Mouse (Mus musculus): ENCODE data around the gene Smyd2. TPM values are rescaled to one million over a fixed set of nuclear protein-coding genes. Genes with fewer than 3 reads are reported as not detected.

The Smyd2 gene
- polyA plus RNA-seq, 1 experiment from 2014 or later: 75.0 TPM

DNA sequence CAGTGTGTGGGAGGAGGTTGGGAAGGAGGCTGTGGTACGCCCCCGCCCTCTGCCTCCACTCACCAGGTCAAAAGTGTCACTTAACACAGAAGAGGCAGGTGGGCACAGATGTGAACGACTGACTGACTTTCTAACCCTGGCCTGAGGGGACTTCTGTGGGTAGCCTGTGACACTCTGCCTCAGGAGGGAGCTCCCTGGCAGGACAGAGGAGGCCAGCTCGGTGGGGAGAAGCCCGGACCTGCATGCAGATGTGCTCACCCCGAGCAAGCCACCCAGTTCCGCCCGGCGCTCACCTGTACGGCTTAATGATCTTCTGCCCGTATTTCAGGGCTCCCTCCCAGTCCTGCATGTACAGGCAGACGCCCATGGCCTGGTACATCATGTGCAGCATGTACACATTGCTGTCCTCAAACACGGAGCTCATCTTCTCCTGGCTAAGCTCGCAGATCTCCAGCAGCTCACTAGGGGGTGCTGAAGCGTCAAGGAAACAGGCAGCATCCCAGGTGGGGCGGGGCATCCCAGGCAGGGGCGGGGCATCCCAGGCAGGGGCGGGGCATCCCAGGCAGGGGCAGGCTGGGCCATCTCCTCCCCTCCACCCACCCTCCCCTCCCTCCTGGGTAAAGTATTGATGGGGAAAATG lies 38.5 kb downstream of the Smyd2 start:
- H3K9me3 ChIP-seq: no peaks in the 10 kb centered on the region
- H3K4me2 ChIP-seq: no peak overlapping the region
- H3K4me3 ChIP-seq: no peak overlapping the region
- peaks cover 6% of the 10 kb centered on the region for H3K4me1 ChIP-seq (replicated peaks)
- no peak overlapping the region for H3K27ac ChIP-seq (replicated peaks)
- no peak overlapping the region for H3K9ac ChIP-seq
- no peak for ATAC-seq (ENCODE audit: low FRiP score, low read depth)
- no peaks in the 10 kb centered on the region for H3K36me3 ChIP-seq
- H3K27me3 ChIP-seq: no peaks in the 10 kb centered on the region
- WGBS: 37% methylated on average over 18 of the region's 18 CpGs

DNA sequence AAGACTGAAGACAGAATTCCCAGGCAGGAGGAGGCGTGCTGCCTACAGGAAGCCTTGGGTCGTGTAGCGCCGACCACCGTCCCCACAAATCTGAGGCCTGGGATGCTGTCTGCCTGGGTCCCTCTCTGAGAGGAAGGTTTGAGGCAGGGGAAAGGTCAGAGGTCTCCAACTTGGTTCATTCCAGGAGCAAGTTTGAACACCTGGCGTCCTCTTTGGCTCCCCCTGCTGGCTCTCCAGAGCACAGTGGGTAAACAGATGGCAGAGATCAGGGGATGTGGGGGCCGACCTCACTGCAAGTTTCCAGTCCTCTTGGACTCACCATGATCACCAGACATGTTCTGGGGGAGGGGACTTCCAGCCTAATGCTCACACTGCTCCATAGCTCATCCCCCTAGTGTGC lies 39.3 kb downstream of the Smyd2 start:
- no peak overlapping the region for H3K4me3 ChIP-seq
- H3K4me1 ChIP-seq (replicated peaks): peaks cover 6% of the 10 kb centered on the region
- no peak for ATAC-seq (ENCODE audit: low FRiP score, low read depth)
- H3K27me3 ChIP-seq: no peaks in the 10 kb centered on the region
- no peak overlapping the region for H3K27ac ChIP-seq (replicated peaks)
- H3K9ac ChIP-seq: no peak overlapping the region
- WGBS: 50% methylated on average over 7 of the region's 7 CpGs
- H3K36me3 ChIP-seq: no peaks in the 10 kb centered on the region
- H3K9me3 ChIP-seq: no peaks in the 10 kb centered on the region
- H3K4me2 ChIP-seq: no peak overlapping the region

GRCm38 (mm10) chr1:189880745-189881144 lies 41.4 kb downstream of the Smyd2 start:
- WGBS: 65% methylated on average over 14 of the region's 14 CpGs
- no peak overlapping the region for H3K4me2 ChIP-seq
- no peaks in the 10 kb centered on the region for H3K36me3 ChIP-seq
- H3K27ac ChIP-seq (replicated peaks): no peak overlapping the region
- ATAC-seq (ENCODE audit: low FRiP score, low read depth): no peak
- H3K4me1 ChIP-seq (replicated peaks): peaks cover 6% of the 10 kb centered on the region
- no peaks in the 10 kb centered on the region for H3K9me3 ChIP-seq
- no peak overlapping the region for H3K9ac ChIP-seq
- no peaks in the 10 kb centered on the region for H3K27me3 ChIP-seq
- H3K4me3 ChIP-seq: no peak overlapping the region

DNA sequence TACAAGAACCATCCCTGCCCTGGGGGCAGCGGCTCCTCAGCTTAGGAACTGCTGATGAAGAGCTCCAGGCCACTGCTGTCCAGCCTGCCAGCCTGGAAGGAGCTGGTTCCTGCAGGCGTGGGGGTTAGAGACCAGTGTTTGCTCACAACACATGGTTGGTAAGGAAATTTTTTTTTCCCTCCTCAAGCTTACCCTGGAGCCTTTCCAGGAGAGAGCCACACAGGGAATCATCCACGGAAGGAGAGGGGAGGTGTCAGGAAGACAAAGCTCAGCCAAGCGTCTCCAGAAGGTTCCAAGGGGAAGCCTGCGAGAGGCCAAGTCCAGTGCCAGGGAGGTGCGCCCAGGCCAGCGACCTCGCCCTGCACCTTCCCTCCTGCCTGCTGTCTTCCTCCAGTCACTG lies 42.2 kb downstream of the Smyd2 start:
- Histone ChIP-seq H3K27me3 (no peaks in the 10 kb centered on the region), H3K4me1 (replicated peaks) (peaks cover 4% of the 10 kb centered on the region), H3K9ac (no peak overlapping the region), H3K27ac (replicated peaks) (no peak overlapping the region), H3K4me3 (no peak overlapping the region), H3K4me2 (no peak overlapping the region), H3K9me3 (no peaks in the 10 kb centered on the region), H3K36me3 (no peaks in the 10 kb centered on the region)
- ATAC-seq (ENCODE audit: low FRiP score, low read depth): no peak
- WGBS: 68% methylated on average over 8 of the region's 8 CpGs

DNA sequence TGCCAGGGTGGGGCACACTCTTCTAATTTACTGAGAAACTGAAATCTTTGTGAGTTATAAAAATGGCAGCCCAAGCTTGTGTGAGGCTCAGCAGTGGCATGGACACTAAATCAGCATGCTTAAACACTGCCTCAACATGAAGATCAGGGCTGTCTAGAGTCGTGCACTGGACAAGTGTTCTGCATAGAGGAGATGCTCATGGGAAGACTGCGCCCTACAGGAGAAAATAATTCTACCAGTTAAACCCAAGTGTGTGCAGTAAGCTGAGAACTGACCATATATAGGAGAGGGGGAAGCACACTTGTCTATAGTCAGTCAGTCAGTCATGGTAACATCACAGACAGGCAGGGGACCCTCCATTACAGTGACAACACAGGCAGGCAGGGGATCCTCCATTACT lies 43.0 kb downstream of the Smyd2 start:
- Histone ChIP-seq H3K9me3 (no peaks in the 10 kb centered on the region), H3K4me3 (no peak overlapping the region), H3K4me1 (replicated peaks) (no peaks in the 10 kb centered on the region; the same call in 1 of the 2 replicates), H3K36me3 (no peaks in the 10 kb centered on the region), H3K27me3 (no peaks in the 10 kb centered on the region), H3K4me2 (no peak overlapping the region), H3K9ac (no peak overlapping the region), H3K27ac (replicated peaks) (no peak overlapping the region)
- 0 out of 2 replicates have a peak, but pooled peaks have one; percentile 23 for ATAC-seq (ENCODE audit: low FRiP score, low read depth)
- WGBS: 62% methylated on average over 2 of the region's 2 CpGs

- Histone ChIP-seq H3K4me3 (no peak overlapping the region), H3K9ac (no peak overlapping the region), H3K36me3 (no peaks in the 10 kb centered on the region), H3K4me2 (no peak overlapping the region), H3K27ac (replicated peaks) (no peak overlapping the region), H3K27me3 (no peaks in the 10 kb centered on the region), H3K9me3 (no peaks in the 10 kb centered on the region), H3K4me1 (replicated peaks) (peaks cover 4% of the 10 kb centered on the region; the same call in 1 of the 2 replicates)
- no peak for ATAC-seq (ENCODE audit: low FRiP score, low read depth)
- 82% methylated on average over 8 of the region's 8 CpGs for WGBS
Measured at GRCm38 (mm10) chr1:189876162-189876561, 46.0 kb downstream of the Smyd2 start.

DNA sequence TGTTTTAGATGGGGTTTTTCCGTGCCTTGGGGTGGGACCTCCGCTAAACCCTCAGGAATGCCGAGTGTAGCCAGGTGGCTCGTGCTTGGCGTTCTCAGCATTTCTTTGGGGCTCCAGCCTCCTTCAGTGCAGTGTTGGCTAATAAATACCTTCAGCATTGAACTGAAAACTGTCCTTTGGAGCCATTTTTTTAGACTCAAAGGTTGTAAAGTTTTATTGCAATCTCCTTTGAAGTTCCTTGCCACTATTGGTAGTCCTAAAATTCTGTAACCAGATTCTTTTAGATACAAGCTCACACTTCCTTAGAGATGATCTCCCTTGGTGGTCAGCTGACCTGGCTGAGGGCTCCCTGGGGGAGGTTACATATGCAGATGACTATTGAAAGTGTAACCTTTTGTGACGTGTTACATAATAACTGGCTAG lies 46.7 kb downstream of the Smyd2 start:
- no peak overlapping the region for H3K27ac ChIP-seq (replicated peaks)
- no peak overlapping the region for H3K4me3 ChIP-seq
- ATAC-seq (ENCODE audit: low FRiP score, low read depth): no peak
- H3K4me1 ChIP-seq (replicated peaks): peaks cover 4% of the 10 kb centered on the region; the same call in 1 of the 2 replicates
- H3K4me2 ChIP-seq: no peak overlapping the region
- H3K27me3 ChIP-seq: no peaks in the 10 kb centered on the region
- no peaks in the 10 kb centered on the region for H3K36me3 ChIP-seq
- no peak overlapping the region for H3K9ac ChIP-seq
- 43% methylated on average over 6 of the region's 6 CpGs for WGBS
- no peaks in the 10 kb centered on the region for H3K9me3 ChIP-seq

GRCm38 (mm10) chr1:189873591-189873990 lies 48.6 kb downstream of the Smyd2 start:
- ATAC-seq (ENCODE audit: low FRiP score, low read depth): no peak
- 69% methylated on average over 8 of the region's 8 CpGs for WGBS
- no peak overlapping the region for H3K4me2 ChIP-seq

GRCm38 (mm10) chr1:189872050-189872449 lies 50.1 kb downstream of the Smyd2 start:
- ATAC-seq (ENCODE audit: low FRiP score, low read depth): no peak
- Histone ChIP-seq H3K36me3 (no peaks in the 10 kb centered on the region), H3K4me1 (replicated peaks) (0 out of 2 replicates have a peak, but pooled peaks cover 4% of the 10 kb centered on the region), H3K9ac (no peak overlapping the region), H3K9me3 (no peaks in the 10 kb centered on the region), H3K27ac (replicated peaks) (no peak overlapping the region), H3K27me3 (no peaks in the 10 kb centered on the region), H3K4me3 (no peak overlapping the region), H3K4me2 (no peak overlapping the region)
- 55% methylated on average over 4 of the region's 4 CpGs for WGBS

More at GRCm38 (mm10) chr1:189873591-189873990, 48.6 kb downstream of the Smyd2 start:
- no peaks in the 10 kb centered on the region for H3K36me3 ChIP-seq
- no peaks in the 10 kb centered on the region for H3K27me3 ChIP-seq
- H3K4me3 ChIP-seq: no peak overlapping the region
- no peaks in the 10 kb centered on the region for H3K9me3 ChIP-seq
- no peak overlapping the region for H3K9ac ChIP-seq
- no peak overlapping the region for H3K27ac ChIP-seq (replicated peaks)
- 0 out of 2 replicates have a peak, but pooled peaks cover 4% of the 10 kb centered on the region for H3K4me1 ChIP-seq (replicated peaks)

DNA sequence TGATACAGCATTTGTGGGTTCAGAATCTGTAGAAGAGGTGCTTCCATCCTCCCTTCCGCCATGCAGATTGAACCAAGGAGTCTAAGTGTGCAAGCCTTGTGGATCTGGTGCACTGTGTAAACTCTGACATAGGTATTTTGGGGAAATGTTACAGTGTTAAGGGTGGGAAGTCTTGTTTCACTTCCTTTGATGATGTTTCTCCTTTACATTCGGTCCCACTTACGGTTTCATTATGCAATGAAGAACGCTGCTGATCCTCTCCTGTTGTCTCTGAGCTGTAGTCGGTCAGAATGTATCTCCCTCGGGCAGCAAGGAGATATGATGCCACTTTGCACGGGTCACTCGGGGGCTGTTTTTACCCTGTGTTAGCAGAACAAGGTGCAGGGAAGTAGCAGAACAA lies 50.5 kb downstream of the Smyd2 start:
- no peaks in the 10 kb centered on the region for H3K27me3 ChIP-seq
- no peak for ATAC-seq (ENCODE audit: low FRiP score, low read depth)
- H3K4me3 ChIP-seq: no peak overlapping the region
- H3K9ac ChIP-seq: no peak overlapping the region
- no peak overlapping the region for H3K27ac ChIP-seq (replicated peaks)
- no peaks in the 10 kb centered on the region for H3K9me3 ChIP-seq
- H3K4me1 ChIP-seq (replicated peaks): 0 out of 2 replicates have a peak, but pooled peaks cover 4% of the 10 kb centered on the region
- WGBS: 83% methylated on average over 8 of the region's 8 CpGs
- H3K4me2 ChIP-seq: no peak overlapping the region
- no peaks in the 10 kb centered on the region for H3K36me3 ChIP-seq

DNA sequence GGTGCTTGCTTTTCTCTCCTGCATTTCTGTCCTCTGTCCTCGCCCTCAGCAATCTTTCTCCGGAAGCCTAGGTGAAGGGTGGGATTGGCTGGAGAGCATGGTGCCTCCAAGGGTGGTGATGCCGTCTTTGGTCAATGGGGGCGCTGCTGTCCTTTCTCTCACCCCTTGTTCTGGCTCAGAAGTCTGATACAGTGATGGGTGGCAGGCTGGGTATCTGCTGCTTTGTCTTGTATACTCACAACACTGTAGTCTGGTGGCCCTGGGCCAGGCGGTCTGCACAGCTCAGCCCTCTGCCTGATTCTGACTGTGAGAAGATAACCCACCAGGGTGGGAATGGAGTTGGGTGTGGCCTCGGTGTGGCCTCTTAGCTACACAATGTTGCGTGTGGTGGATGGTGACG lies 51.6 kb downstream of the Smyd2 start:
- Histone ChIP-seq H3K9ac (no peak overlapping the region), H3K4me2 (no peak overlapping the region), H3K9me3 (no peaks in the 10 kb centered on the region), H3K27ac (replicated peaks) (no peak overlapping the region), H3K36me3 (no peaks in the 10 kb centered on the region), H3K4me3 (no peak overlapping the region), H3K27me3 (no peaks in the 10 kb centered on the region), H3K4me1 (replicated peaks) (peaks cover 4% of the 10 kb centered on the region; the same call in 1 of the 2 replicates)
- no peak for ATAC-seq (ENCODE audit: low FRiP score, low read depth)
- WGBS: 82% methylated on average over 8 of the region's 8 CpGs

- WGBS: 91% methylated on average over 18 of the region's 18 CpGs
- Histone ChIP-seq H3K9ac (no peak overlapping the region), H3K4me1 (replicated peaks) (peaks cover 11% of the 10 kb centered on the region; the same call in 1 of the 2 replicates), H3K4me3 (no peak overlapping the region), H3K27me3 (no peaks in the 10 kb centered on the region), H3K9me3 (no peaks in the 10 kb centered on the region), H3K36me3 (no peaks in the 10 kb centered on the region), H3K4me2 (no peak overlapping the region), H3K27ac (replicated peaks) (no peak overlapping the region)
- ATAC-seq (ENCODE audit: low FRiP score, low read depth): no peak
Measured at GRCm38 (mm10) chr1:189869651-189870270, 52.4 kb downstream of the Smyd2 start.

Measured in hindbrain, embryonic 15.5 days (tissue).